Mouse (Mus musculus) adrenal gland, postnatal 10 days (tissue): ENCODE data around the gene Ppp1r9a. TPM values are rescaled to one million over a fixed set of nuclear protein-coding genes. Genes with fewer than 3 reads are reported as not detected.
A peak's percentile ranks its signal among the peaks of the same experiment; 100 is the strongest.

Source experiments
- DNase-seq: peaks from one replicate; pipeline ENCODE4 v3.0.0; 2021; ENCODE audit warnings: mixed read lengths
- total RNA-seq, 2 experiments: library from RNA; stranded (reverse); gene quantifications; 2 replicates each; pipeline ENCODE4 v1.2.3; 2021

The Ppp1r9a gene
- total RNA-seq, 2 experiments from 2014 or later: 31.6 to 49.9 TPM

DNA sequence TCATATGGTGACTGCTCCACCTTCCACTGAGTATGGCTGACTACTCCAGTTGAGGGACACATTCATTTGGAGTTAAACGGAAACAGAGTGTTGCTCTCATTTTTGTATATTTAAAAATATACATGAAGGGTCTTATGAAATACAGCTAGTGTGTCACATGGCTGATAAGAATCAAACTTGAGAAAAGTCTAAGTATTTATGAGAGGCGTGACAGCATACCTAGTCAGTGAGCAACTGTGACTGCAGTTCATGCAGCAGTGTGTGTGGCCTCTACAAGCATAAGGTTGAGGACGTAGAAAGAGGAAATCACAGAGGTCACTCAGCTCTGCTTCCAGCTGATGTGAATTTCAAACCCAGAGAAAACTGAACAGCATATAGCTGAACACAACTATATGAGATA, 145.3 kb downstream of the Ppp1r9a start:
- DNase-seq: no peak

DNA sequence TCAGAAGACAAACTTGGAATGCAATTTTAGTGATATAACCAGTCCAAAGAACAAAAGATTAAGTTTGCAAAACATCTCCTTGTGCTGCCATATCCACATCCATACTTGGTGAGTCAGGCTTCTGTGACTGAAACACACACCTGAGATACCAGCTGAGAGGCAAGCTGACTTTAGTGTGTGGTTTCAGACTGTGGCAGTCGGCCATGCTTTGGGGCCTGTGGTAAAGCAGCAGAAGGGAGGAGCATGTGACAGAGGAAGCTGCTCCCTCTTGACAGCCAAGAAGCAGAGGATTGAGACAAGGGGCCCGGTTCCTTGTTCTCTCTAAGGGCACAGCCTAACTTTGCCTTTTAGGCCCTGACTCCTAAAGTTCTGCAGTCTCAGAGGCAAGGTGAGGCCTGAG, 149.6 kb downstream of the Ppp1r9a start:
- no peak for DNase-seq

DNA sequence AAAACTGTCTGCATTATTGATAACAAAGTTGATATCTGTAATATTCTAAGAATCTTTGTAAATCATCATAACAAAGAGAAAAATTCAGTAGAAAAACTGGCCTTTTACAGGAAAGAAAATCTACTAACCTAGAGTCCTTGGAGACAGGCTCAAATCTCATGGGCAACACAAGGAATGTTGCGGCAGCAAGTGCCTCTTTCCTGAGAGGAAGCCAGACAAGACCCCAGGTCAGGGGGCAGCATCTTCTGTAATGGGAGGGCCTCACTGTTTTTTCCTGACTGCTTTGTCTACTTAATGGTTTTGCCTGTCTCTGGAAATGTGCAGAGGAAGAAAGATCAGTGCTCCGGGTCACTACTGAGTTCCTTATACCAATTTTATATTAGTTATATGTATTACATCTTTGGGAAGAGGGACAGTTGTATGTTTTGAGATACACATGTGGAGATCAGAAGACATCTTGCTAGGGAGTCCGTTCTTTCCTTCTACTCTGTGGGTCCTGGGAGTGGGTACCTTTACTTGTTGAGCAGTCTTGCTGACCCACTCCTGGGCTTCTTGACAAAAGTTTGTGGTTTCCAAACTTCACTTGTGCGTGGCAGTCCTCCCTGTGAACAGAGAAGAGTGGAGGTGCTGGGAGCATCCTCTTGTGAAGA, 151.9 kb downstream of the Ppp1r9a start:
- no peak for DNase-seq

- no peak for DNase-seq
These were observed 172.0 kb downstream of the Ppp1r9a start for GRCm38 (mm10) chr6:5074736-5075135.

DNA sequence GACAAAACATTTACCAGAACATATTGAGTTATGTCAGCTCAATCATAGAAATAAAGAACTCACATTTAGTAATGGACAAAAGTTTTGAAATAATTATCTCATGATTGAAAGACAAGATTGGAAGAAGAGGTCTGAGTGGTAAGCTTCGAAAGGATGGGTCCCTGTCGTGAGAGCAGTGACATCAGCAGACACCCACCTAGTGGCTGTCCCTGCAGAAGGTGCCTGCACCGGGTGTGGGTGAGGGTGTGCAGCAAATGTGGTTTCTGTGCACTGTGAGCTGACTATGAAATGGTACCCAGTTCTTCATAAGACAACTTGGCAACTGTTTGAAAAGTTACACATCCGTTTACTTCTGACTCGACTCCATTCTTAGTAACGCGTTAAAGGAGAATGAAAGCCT, 173.0 kb downstream of the Ppp1r9a start:
- DNase-seq: no peak

GRCm38 (mm10) chr6:5078009-5078408, 175.3 kb downstream of the Ppp1r9a start:
- no peak for DNase-seq

- no peak for DNase-seq
These were observed 176.4 kb downstream of the Ppp1r9a start for GRCm38 (mm10) chr6:5079108-5079507.

DNA sequence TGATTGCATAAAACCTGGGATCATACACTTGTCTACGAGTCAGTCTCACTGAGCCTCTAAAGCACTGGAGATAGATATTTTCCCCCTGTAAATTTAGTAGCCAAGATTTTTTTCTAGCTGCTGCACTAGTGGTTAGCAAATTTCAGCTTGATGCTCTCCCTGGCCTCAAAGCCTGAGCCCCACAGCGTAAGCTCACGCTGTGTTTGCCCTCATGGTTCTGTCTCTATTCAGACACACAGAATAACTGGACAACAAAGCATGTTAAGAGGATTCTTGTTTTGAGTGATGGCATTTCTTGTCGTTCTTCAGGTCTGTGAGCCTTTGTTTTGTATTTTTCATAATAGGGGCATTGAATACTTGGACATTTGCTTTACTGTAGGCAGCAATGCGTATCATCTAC, 177.4 kb downstream of the Ppp1r9a start:
- no peak for DNase-seq

GRCm38 (mm10) chr6:5080496-5080895, 177.8 kb downstream of the Ppp1r9a start:
- DNase-seq: no peak

GRCm38 (mm10) chr6:5081099-5081498, 178.4 kb downstream of the Ppp1r9a start:
- DNase-seq: no peak

GRCm38 (mm10) chr6:5082144-5082543, 179.4 kb downstream of the Ppp1r9a start:
- DNase-seq: no peak

- peak; percentile 19 for DNase-seq
These were observed 180.0 kb downstream of the Ppp1r9a start for GRCm38 (mm10) chr6:5082740-5083139.

DNA sequence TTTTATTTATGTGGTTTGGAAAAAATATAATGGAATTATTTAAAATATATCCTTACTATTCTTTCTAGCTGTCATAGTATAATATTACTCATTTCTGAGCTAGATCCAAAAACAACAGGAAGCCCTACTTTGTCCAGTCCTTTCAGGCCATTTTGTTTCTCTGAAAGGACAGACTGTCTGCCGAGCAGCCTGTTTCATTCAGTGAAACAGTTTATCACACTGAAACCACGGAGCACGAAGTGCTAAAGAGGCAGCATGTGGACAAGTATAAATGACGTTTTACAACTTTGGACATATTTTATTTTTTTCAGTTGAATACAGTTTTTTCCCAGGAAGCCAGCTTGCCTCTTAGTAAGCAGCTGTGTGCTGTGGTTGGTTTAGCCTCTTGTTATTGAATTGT, 181.2 kb downstream of the Ppp1r9a start:
- no peak for DNase-seq

- DNase-seq: no peak
These were observed 189.2 kb downstream of the Ppp1r9a start for GRCm38 (mm10) chr6:5091873-5092272.

DNA sequence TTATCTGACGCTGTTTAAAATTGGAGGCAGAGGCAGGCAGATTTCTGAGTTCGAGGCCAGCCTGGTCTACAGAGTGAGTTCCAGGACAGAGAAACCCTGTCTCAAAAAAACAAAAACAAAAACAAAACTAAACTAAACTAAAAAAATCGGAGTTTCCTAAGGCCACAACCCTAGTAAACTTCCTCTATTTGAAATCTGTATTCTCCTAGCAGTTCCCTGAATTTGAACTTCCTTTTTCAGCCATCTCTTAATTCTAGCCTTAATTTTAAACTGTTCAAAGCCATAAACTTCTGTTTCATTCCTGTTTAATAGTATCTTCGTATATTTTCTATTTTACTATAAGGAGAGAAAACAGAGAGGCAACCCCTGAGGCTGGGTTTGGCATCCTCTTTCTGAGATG, 190.1 kb downstream of the Ppp1r9a start:
- DNase-seq: no peak

- DNase-seq: peak; percentile 67
These were observed 190.8 kb downstream of the Ppp1r9a start for GRCm38 (mm10) chr6:5093516-5093915.

DNA sequence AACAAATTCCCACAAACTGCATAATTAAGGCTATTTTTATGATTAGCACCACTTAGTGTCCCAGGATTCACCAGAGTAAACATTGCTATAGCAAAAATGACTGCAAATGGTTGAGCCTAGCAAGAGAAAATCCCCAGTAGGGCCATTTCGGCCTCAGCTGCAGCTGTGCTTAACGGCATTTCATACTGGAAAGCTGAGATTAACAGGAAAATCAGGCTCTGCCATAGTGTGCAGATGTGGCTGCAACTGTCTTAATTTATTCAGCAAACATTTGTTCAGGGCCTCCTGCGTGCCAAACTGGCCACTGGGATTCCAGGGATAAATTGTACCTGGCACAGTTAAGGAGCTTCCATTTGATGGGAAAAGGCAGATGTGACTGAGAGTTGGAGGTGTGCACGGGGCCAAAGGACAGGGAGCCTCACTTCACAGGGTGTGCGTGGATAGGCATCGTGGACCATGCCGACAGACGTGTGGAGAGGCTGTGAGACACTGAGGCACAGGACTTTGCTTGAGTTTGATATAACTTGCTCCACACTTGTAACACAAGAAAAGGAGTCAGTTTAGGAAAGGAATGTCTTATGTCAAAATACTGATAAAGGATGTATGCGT, 192.8 kb downstream of the Ppp1r9a start:
- DNase-seq: no peak

GRCm38 (mm10) chr6:5097309-5097708, 194.6 kb downstream of the Ppp1r9a start:
- DNase-seq: no peak

- DNase-seq: no peak
These were observed 196.6 kb downstream of the Ppp1r9a start for GRCm38 (mm10) chr6:5099282-5099681.

- DNase-seq: no peak
These were observed 197.1 kb downstream of the Ppp1r9a start for GRCm38 (mm10) chr6:5099842-5100241.

GRCm38 (mm10) chr6:5100347-5100746, 197.6 kb downstream of the Ppp1r9a start:
- DNase-seq: no peak

DNA sequence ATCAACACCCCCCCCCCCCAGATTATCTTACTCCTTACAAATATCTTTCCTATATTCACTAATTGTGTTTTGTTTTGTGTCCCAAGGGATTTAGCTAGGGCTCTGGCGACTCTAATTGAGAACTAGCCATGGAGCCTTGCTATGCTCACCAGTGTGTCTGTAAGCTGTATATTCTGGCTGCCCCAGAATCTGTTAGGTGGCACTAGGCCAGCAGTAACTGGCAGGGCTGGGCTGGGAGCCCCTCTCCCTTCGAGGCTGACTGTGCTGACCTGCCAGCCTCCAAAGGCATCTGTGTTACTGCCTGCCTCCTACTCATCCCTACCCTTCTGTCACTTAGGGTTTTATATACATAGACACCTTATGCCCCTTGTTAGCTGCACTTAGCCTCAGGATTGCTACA, 200.0 kb downstream of the Ppp1r9a start:
- no peak for DNase-seq

GRCm38 (mm10) chr6:5103769-5104168, 201.1 kb downstream of the Ppp1r9a start:
- DNase-seq: no peak

- DNase-seq: no peak
These were observed 201.5 kb downstream of the Ppp1r9a start for GRCm38 (mm10) chr6:5104238-5104637.
